Mouse (Mus musculus) ES-Bruce4 (cell line): ENCODE results near the gene Rhod. TPM values are rescaled to one million over a fixed set of nuclear protein-coding genes. Genes with fewer than 3 reads are reported as not detected.

ENCODE experiments used
- H3K27ac ChIP-seq: 2 replicates; pipeline ENCODE4 v1.5.1; 2012; ENCODE audit warnings: low read length, inconsistent platforms; ENCODE audit not compliant: insufficient read depth
- H3K27me3 ChIP-seq: 2 replicates; pipeline ENCODE4 v1.6.1; 2012; ENCODE audit warnings: mild to moderate bottlenecking, low read length, inconsistent platforms; ENCODE audit not compliant: control insufficient read depth, poor library complexity, insufficient read depth, severe bottlenecking
- H3K36me3 ChIP-seq: 2 replicates; pipeline ENCODE4 v1.6.1; 2012; ENCODE audit warnings: inconsistent platforms, mild to moderate bottlenecking, low read length, moderate library complexity; ENCODE audit not compliant: control insufficient read depth, poor library complexity, insufficient read depth, severe bottlenecking
- H3K4me1 ChIP-seq: one replicate; pipeline ENCODE4 v1.8.1; 2011; ENCODE audit warnings: low read length; ENCODE audit not compliant: control insufficient read depth, insufficient read depth
- H3K4me3 ChIP-seq: 2 replicates; pipeline ENCODE4 v1.5.1; 2011; ENCODE audit warnings: low read depth, mild to moderate bottlenecking, low read length
- H3K9ac ChIP-seq: 2 replicates; pipeline ENCODE4 v1.6.1; 2012; ENCODE audit warnings: low read depth, mild to moderate bottlenecking, inconsistent platforms; ENCODE audit not compliant: poor library complexity, severe bottlenecking
- H3K9me3 ChIP-seq: replicated peaks from 2 replicates; pipeline ENCODE4 v1.6.1; 2012; ENCODE audit warnings: mild to moderate bottlenecking, low read length, inconsistent platforms; ENCODE audit not compliant: control insufficient read depth, poor library complexity, insufficient read depth, severe bottlenecking
- CTCF ChIP-seq: IDR thresholded peaks from one replicate; pipeline ENCODE4 v1.8.1; 2011; ENCODE audit warnings: low read depth, low read length
- EP300 ChIP-seq: IDR thresholded peaks from 2 replicates; pipeline ENCODE4 v1.6.1; 2011; ENCODE audit warnings: low read depth, low read length; ENCODE audit not compliant: insufficient read depth
- POLR2A ChIP-seq: IDR thresholded peaks from one replicate; pipeline ENCODE4 v1.8.1; 2011; ENCODE audit warnings: low read length; ENCODE audit not compliant: insufficient read depth
- polyA plus RNA-seq: library from polyadenylated mRNA; stranded (reverse); fragments of >200 nt; gene quantifications from 2 replicates; pipeline ENCODE4 v1.2.4, GENCODE M21; 2011; ENCODE audit warnings: low read depth; ENCODE audit not compliant: missing spikeins, insufficient read depth, insufficient read length

Rhod gene
- polyA plus RNA-seq, 1 experiment, result 16.9 TPM

DNA sequence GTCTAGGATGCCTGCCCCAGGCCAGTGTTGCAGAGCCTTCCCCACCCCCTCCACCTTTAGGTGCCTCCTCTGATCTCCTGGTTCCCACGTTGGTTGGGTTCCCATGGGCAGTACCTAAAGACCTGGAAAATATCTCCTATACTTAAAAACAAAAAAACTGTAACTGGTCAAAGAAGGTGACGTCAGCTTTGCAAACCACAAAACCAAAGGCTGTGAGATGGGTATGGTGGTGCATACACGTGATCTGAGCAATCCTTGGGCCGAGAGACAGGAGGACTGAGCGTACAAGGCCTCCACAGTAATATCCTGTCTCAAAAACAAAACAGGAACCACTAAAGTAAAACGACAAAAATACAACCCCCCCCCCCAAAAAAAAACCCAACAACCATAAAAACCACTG is 1.3 kb downstream of the Rhod start:
- H3K9me3 ChIP-seq, result no peaks in the 10 kb centered on the region
- no peak overlapping the region for H3K4me3 ChIP-seq
- no peak for TF ChIP-seq EP300
- no peak for TF ChIP-seq POLR2A
- TF ChIP-seq CTCF, result no peak
- H3K36me3 ChIP-seq, result no peaks in the 10 kb centered on the region
- H3K4me1 ChIP-seq, result peaks cover 4% of the 10 kb centered on the region
- no peak overlapping the region for H3K27ac ChIP-seq
- 0 out of 2 replicates have a peak overlapping the region, but pooled peaks have one; percentile 80 for H3K9ac ChIP-seq
- H3K27me3 ChIP-seq, result no peaks in the 10 kb centered on the region

DNA sequence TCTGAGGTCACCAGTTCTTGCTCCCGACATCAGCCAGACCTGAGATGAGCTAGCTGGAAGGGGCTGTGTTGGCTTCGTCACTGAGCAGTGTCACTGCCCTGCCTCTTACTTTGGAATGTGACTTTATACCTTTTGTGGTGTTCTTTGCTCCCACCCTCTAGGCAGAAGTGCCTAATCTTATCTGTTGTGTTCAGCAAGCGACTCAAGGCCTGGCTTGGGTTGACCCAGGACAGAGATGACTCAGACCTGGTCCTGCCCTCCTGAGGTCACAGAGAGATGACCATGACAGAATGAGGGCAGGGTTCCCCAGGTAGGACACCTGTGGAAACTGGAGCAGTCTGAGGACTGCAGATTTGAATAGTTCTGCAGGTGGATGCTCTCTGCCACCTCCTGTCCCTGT is 3.0 kb downstream of the Rhod start:
- Histone ChIP-seq H3K4me3 (no peak overlapping the region), H3K27me3 (no peaks in the 10 kb centered on the region), H3K4me1 (peaks cover 4% of the 10 kb centered on the region), H3K36me3 (no peaks in the 10 kb centered on the region), H3K9me3 (no peaks in the 10 kb centered on the region), H3K9ac (no peak overlapping the region), H3K27ac (no peak overlapping the region)
- TF ChIP-seq POLR2A (no peak), EP300 (no peak), CTCF (no peak)

DNA sequence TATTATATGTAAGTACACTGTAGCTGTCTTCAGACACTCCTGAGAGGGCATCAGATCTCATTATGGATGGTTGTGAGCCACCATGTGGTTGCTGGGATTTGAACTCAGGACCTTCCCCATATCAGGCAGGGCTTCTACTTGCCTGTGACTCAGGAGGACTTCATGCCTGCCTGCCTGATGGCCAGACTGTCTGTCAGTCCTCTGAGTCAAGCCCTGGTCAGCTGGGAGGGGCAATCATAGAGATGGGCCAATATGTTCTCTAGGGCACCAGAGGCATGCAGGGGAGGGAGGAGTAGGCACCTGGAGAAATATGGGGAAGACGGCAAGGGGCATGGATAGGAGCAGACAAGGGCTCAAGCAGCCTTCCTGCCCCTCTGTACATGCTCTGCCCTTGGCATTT is 4.2 kb downstream of the Rhod start:
- H3K4me1 ChIP-seq, result peaks cover 2% of the 10 kb centered on the region
- H3K27ac ChIP-seq, result no peak overlapping the region
- H3K9ac ChIP-seq, result no peak overlapping the region
- TF ChIP-seq CTCF (no peak), EP300 (no peak), POLR2A (no peak)
- H3K27me3 ChIP-seq, result no peaks in the 10 kb centered on the region
- H3K9me3 ChIP-seq, result no peaks in the 10 kb centered on the region
- no peaks in the 10 kb centered on the region for H3K36me3 ChIP-seq
- no peak overlapping the region for H3K4me3 ChIP-seq

DNA sequence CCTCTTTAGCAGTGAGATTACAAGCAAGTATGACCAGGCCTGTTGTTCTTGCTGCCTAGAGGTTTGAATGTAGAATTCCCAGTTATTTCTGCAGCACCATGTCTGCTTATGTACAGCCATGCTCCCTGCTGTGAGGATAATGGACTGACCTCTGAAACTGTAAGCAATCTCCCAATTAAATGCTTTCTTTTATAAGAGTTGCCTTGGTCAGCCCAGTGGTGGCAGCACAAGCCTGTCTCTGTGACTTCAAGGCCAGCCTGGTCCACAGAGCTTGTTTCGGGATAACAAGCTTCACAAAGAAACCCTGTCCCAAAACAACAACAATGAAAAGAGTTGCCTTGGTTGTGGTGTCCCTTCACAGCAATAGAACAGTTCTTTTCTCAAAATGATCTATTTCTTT is 5.5 kb downstream of the Rhod start:
- Histone ChIP-seq H3K27ac (no peak overlapping the region), H3K9me3 (no peaks in the 10 kb centered on the region), H3K27me3 (no peaks in the 10 kb centered on the region), H3K4me1 (peaks cover 2% of the 10 kb centered on the region), H3K36me3 (no peaks in the 10 kb centered on the region), H3K4me3 (no peak overlapping the region), H3K9ac (no peak overlapping the region)
- TF ChIP-seq CTCF, result no peak
- TF ChIP-seq POLR2A, result no peak
- no peak for TF ChIP-seq EP300

DNA sequence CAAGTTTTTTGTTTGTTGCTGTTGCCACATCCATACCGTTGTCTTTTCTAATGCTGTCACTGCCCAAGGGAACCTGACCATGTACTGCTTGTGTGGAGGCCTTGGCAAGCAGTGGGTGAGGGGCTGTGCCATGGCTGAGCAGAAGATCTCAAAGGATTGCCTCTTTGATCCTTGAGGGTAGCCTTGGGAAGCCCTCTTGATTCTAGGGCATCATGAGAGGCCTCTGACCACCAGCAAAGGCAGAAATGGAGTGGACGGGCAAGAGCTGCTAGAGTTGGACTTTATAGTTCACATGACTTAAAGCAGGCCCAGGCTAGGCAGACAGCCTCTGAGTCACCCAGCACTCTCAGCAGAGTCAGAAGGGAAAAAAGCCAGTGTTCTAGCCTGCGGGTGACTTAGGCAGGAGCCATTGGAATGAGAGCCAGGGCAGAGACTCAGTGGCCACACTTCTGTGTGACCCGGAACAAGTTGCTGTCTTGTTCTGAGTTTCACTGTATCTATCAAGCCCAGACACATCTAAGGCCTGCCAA is 9.1 kb downstream of the Rhod start:
- Histone ChIP-seq H3K27ac (no peak overlapping the region), H3K27me3 (no peaks in the 10 kb centered on the region), H3K36me3 (no peaks in the 10 kb centered on the region), H3K9me3 (no peaks in the 10 kb centered on the region), H3K4me3 (no peak overlapping the region), H3K9ac (no peak overlapping the region), H3K4me1 (no peaks in the 10 kb centered on the region)
- TF ChIP-seq EP300, result no peak

DNA sequence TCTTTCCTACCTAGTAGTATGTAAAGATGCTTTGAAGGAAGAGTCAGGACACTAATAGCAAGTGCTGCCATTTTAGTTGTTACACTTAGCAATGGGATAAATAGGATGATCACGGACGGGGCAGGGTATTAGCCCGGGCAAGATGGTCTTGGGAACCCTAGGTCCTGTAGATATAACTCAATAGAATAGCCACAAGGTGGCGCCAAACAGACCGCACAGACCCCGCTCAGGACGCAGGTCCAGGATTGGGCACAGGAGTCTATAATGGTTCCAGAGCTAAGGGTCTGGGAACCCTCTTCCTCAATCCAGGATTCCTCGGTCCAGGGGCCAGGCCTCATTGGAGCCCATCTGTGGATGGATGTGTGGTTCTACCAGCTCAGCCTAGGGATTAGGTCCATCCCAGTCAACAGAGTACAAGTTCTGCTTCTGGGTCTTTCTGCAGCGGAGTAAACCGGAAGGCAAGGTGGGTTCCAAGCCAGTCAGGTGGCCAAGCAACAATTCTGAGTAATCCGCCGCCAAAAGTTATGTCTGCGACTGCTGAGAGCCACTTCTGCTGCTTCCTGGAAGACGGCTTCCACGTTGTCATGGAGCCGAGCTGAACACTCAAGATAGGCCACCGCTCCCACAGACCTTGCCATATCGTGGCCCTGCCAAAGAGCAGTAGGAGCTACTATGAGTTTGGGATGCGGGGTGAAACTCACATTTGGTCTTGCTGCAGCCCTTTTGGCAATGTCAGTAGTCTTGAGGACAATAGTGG is 13.4 kb downstream of the Rhod start:
- Histone ChIP-seq H3K4me3 (peak overlapping the region; percentile 47), H3K27ac (peak overlapping the region; percentile 63; the same call in 1 of the 2 replicates), H3K36me3 (no peaks in the 10 kb centered on the region), H3K27me3 (no peaks in the 10 kb centered on the region), H3K9ac (peak overlapping the region; percentile 27; the same call in 1 of the 2 replicates), H3K4me1 (peaks cover 2% of the 10 kb centered on the region), H3K9me3 (no peaks in the 10 kb centered on the region)
- no peak for TF ChIP-seq POLR2A
- TF ChIP-seq CTCF, result peak; percentile 77
